Mouse (Mus musculus) liver, embryonic 14.5 days (tissue): ENCODE results near the gene Dll4. TPM values are rescaled to one million over a fixed set of nuclear protein-coding genes. Genes with fewer than 3 reads are reported as not detected.

Experiments used
- ATAC-seq: fragments of 200-750 bp; cut with Nextera tagmentation; 2 replicates; pipeline ENCODE4 v1.8.0; 2017; ENCODE audit warnings: moderate number of reproducible peaks, mild to moderate bottlenecking, moderate library complexity; ENCODE audit not compliant: insufficient read depth
- DNase-seq, 3 experiments: peaks; one replicate each; pipeline ENCODE4 v3.0.0-alpha.2; 2012 to 2013; ENCODE audit warnings: low read depth in 3 of 3, low spot score in 3 of 3
- H3K27ac ChIP-seq: fragments of 300-500 bp; sonication (generic); 2 replicates; pipeline ENCODE4 v1.5.1; 2014; ENCODE audit warnings: moderate library complexity, mild to moderate bottlenecking, control low read depth, inconsistent platforms
- H3K27me3 ChIP-seq: fragments of 300-500 bp; sonication (generic); 2 replicates; pipeline ENCODE4 v1.6.1; 2014; ENCODE audit warnings: mild to moderate bottlenecking, low read length, moderate library complexity; ENCODE audit not compliant: control insufficient read depth, insufficient read depth
- H3K36me3 ChIP-seq: fragments of 300-500 bp; sonication (generic); replicated peaks from 2 replicates; pipeline ENCODE4 v1.6.1; 2014; ENCODE audit warnings: low read depth; ENCODE audit not compliant: control insufficient read depth, insufficient read depth
- H3K4me1 ChIP-seq, 2 experiments: fragments of 200-500 bp in 1 of 2; fragments of 300-500 bp in 1 of 2; sonication (generic) in 1 of 2; replicated peaks; 2 replicates each; pipeline ENCODE4 v1.6.1; 2012 to 2014; ENCODE audit warnings: antibody characterized with exemption in 1 of 2, inconsistent platforms in 1 of 2, low read length in 1 of 2; ENCODE audit not compliant: control insufficient read depth in 2 of 2, insufficient read depth in 2 of 2
- H3K4me2 ChIP-seq: fragments of 300-500 bp; sonication (generic); 2 replicates; pipeline ENCODE4 v1.6.1; 2014; ENCODE audit warnings: low read depth, mild to moderate bottlenecking, control low read depth, moderate library complexity
- H3K4me3 ChIP-seq, 2 experiments: fragments of 200-500 bp in 1 of 2; fragments of 300-500 bp in 1 of 2; sonication (generic) in 1 of 2; 2 replicates each; pipeline ENCODE4 v1.5.1; 2012 to 2014; ENCODE audit warnings: low read depth in 2 of 2, low read length in 2 of 2, mild to moderate bottlenecking in 2 of 2, control low read depth in 1 of 2, inconsistent platforms in 1 of 2, moderate library complexity in 1 of 2; ENCODE audit not compliant: insufficient read depth in 1 of 2
- H3K9ac ChIP-seq: fragments of 300-500 bp; sonication (generic); replicated peaks from 2 replicates; pipeline ENCODE4 v1.6.1; 2014; ENCODE audit warnings: mild to moderate bottlenecking, control low read depth, moderate library complexity
- H3K9me3 ChIP-seq: fragments of 300-500 bp; sonication (generic); 2 replicates; pipeline ENCODE4 v1.6.1; 2016; ENCODE audit warnings: low read length, mixed read lengths; ENCODE audit not compliant: control insufficient read depth
- CTCF ChIP-seq: IDR thresholded peaks from 2 replicates; pipeline ENCODE4 v1.5.1; 2016; ENCODE audit warnings: antibody characterized with exemption, low read depth, control low read depth
- EP300 ChIP-seq: IDR thresholded peaks from 2 replicates; pipeline ENCODE4 v1.6.1; 2016; ENCODE audit warnings: antibody characterized with exemption, low read depth
- WGBS: fragments of 180-500 bp; shearing (Covaris S2); extraction: QIAGEN DNeasy Blood & Tissue Kit; methylation state at CpG from one replicate; pipeline ENCODE4 v1.1.7; 2014; ENCODE audit not compliant: insufficient replicate concordance; 5-methylcytosine and 5-hydroxymethylcytosine counted together
- polyA plus RNA-seq, 2 experiments: library from polyadenylated mRNA; depleted of rRNA in 1 of 2; stranded (reverse) in 1 of 2; unstranded in 1 of 2; fragments of >200 nt; fragmentation: Nextera tagmentation in 1 of 2; extraction: Ambion mirVana in 1 of 2; gene quantifications; 2 replicates each; pipeline versions ENCODE4 v1.2.1 to v1.2.3; 2012 to 2014

The Dll4 gene
- polyA plus RNA-seq, 2 experiments, result 0.86 to 1.4 TPM

DNA sequence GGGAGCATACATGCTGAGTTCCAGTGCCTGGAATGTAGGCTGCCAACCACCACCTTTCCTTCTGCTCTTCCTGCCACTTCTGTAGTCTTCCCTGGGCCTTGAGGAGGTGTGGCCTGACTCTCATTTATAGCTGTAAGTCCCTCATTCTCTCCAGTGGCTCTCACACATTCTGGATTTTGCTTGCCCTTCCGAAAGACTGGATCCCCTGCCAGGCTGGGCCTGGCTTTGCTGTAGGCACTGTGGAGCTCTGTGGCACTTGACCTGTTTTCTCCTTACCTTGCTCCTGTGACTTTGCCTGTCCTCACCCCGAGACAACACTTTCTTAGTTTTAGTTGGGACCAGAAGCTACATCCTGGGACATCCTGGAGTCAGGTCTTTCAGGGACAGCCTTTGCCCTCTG is 26.7 kb upstream of the Dll4 start:
- WGBS, result 75% methylated on average over 2 of the region's 2 CpGs
- Histone ChIP-seq H3K27me3 (no peaks in the 10 kb centered on the region), H3K4me3 (no peak overlapping the region), H3K9ac (no peak overlapping the region), H3K9me3 (no peaks in the 10 kb centered on the region), H3K4me2 (no peak overlapping the region), H3K4me1 (peaks cover 17 to 32% of the 10 kb centered on the region in 2 experiments), H3K36me3 (peaks cover 13% of the 10 kb centered on the region; the same call in 1 of the 2 replicates), H3K27ac (no peak overlapping the region)
- ATAC-seq (no peak), DNase-seq (no peak)
- no peak for TF ChIP-seq CTCF
- TF ChIP-seq EP300, result no peak

GRCm38 (mm10) chr2:119299981-119300818 is 25.4 kb upstream of the Dll4 start:
- H3K4me1 ChIP-seq, result peaks cover 19 to 38% of the 10 kb centered on the region in 2 experiments
- DNase-seq, result peak; percentile 90 to 91 (median 90)
- H3K4me3 ChIP-seq, result peak overlapping the region; percentile 33 to 35
- TF ChIP-seq EP300 (peak; percentile 23; the same call in 1 of the 2 replicates), CTCF (peak; percentile 92)
- H3K27me3 ChIP-seq, result no peaks in the 10 kb centered on the region
- H3K4me2 ChIP-seq, result peak overlapping the region; percentile 78
- peak overlapping the region; percentile 11; the same call in 1 of the 2 replicates for H3K27ac ChIP-seq
- peak; percentile 88 for ATAC-seq
- H3K36me3 ChIP-seq, result peaks cover 11% of the 10 kb centered on the region; the same call in 1 of the 2 replicates
- WGBS, result 2% methylated on average over 13 of the region's 15 CpGs
- H3K9ac ChIP-seq, result peak overlapping the region; percentile 45
- no peaks in the 10 kb centered on the region for H3K9me3 ChIP-seq

GRCm38 (mm10) chr2:119300819-119301493 is 24.6 kb upstream of the Dll4 start:
- H3K9ac ChIP-seq, result no peak overlapping the region; the same call in 1 of the 2 replicates
- H3K4me2 ChIP-seq, result peak overlapping the region; percentile 78
- H3K9me3 ChIP-seq, result no peaks in the 10 kb centered on the region
- no peaks in the 10 kb centered on the region for H3K27me3 ChIP-seq
- ATAC-seq (no peak), DNase-seq (no peak)
- TF ChIP-seq CTCF, result no peak
- TF ChIP-seq EP300, result no peak
- 17% methylated on average over 7 of the region's 7 CpGs for WGBS
- peak overlapping the region in 1 of 2 experiments; percentile 35; a peak in 2 of 4 replicates for H3K4me3 ChIP-seq
- peaks cover 19 to 45% of the 10 kb centered on the region in 2 experiments for H3K4me1 ChIP-seq
- H3K36me3 ChIP-seq, result peaks cover 11% of the 10 kb centered on the region; the same call in 1 of the 2 replicates
- no peak overlapping the region for H3K27ac ChIP-seq

GRCm38 (mm10) chr2:119302876-119303275 is 22.7 kb upstream of the Dll4 start:
- TF ChIP-seq CTCF, result no peak
- no peak for TF ChIP-seq EP300
- Histone ChIP-seq H3K27me3 (no peaks in the 10 kb centered on the region), H3K4me1 (peaks cover 19 to 45% of the 10 kb centered on the region in 2 experiments), H3K4me2 (no peak overlapping the region), H3K27ac (no peak overlapping the region), H3K9ac (no peak overlapping the region), H3K9me3 (no peaks in the 10 kb centered on the region), H3K4me3 (no peak overlapping the region), H3K36me3 (peaks cover 3% of the 10 kb centered on the region; the same call in 1 of the 2 replicates)
- 52% methylated on average over 6 of the region's 6 CpGs for WGBS
- no peak for DNase-seq
- no peak for ATAC-seq

- Histone ChIP-seq H3K4me1 (peaks cover 17 to 43% of the 10 kb centered on the region in 2 experiments), H3K4me2 (no peak overlapping the region), H3K9ac (no peak overlapping the region), H3K36me3 (no peaks in the 10 kb centered on the region), H3K27me3 (no peaks in the 10 kb centered on the region), H3K9me3 (no peaks in the 10 kb centered on the region), H3K4me3 (no peak overlapping the region), H3K27ac (peak overlapping the region; percentile 28; the same call in 1 of the 2 replicates)
- TF ChIP-seq EP300 (0 out of 2 replicates have a peak, but pooled peaks have one; percentile 28), CTCF (no peak)
- ATAC-seq, result peak; percentile 62
- 8% methylated on average over 3 of the region's 3 CpGs for WGBS
- DNase-seq, result no peak
Observed at GRCm38 (mm10) chr2:119304391-119304790, 21.2 kb upstream of the Dll4 start.
